Mouse (Mus musculus) Muller cell, postnatal 12 days (primary cell): ENCODE results near the gene Hes7.
"Not testable (repeated sequence)": the region's sequence is repeated elsewhere in the genome, so short reads cannot be mapped to it uniquely, and the experiment has no call there.

Source experiments
- DNase-seq: peaks from one replicate; pipeline ENCODE4 v3.0.0-alpha.2; 2015; ENCODE audit errors: inconsistent ontology term

Hes7 gene

GRCm38 (mm10) chr11:69088103-69088855 lies 31.9 kb upstream of the Hes7 start, which contains the start of gene Vamp2:
Gene Vamp2 (plus strand): TSS chr11:69088490.
- peak; percentile 95 for DNase-seq

GRCm38 (mm10) chr11:69088856-69089615 lies 31.2 kb upstream of the Hes7 start:
- DNase-seq = no peak

- DNase-seq = no peak
Observed at GRCm38 (mm10) chr11:69089616-69090290, 30.5 kb upstream of the Hes7 start.

- DNase-seq = no peak
Observed at GRCm38 (mm10) chr11:69090367-69090766, 29.8 kb upstream of the Hes7 start.

GRCm38 (mm10) chr11:69091566-69092385 lies 28.4 kb upstream of the Hes7 start:
- DNase-seq = no peak

GRCm38 (mm10) chr11:69092386-69092751 lies 27.8 kb upstream of the Hes7 start:
- DNase-seq = peak; percentile 60

- DNase-seq = no peak
Observed at GRCm38 (mm10) chr11:69092871-69093270, 27.3 kb upstream of the Hes7 start.

GRCm38 (mm10) chr11:69093856-69094255 lies 26.3 kb upstream of the Hes7 start:
- DNase-seq = not testable (repeated sequence)

- DNase-seq = peak; percentile 100
Observed at GRCm38 (mm10) chr11:69094697-69095429, 25.3 kb upstream of the Hes7 start, which contains the start of gene Per1. Gene Per1 (plus strand): TSS chr11:69095217.

GRCm38 (mm10) chr11:69095511-69096231 lies 24.5 kb upstream of the Hes7 start:
- DNase-seq = peak; percentile 69

- no peak for DNase-seq
Observed at GRCm38 (mm10) chr11:69096360-69096986, 23.7 kb upstream of the Hes7 start.

- peak; percentile 100 for DNase-seq
Observed at GRCm38 (mm10) chr11:69096987-69097900, 23.0 kb upstream of the Hes7 start.

- DNase-seq = no peak
Observed at GRCm38 (mm10) chr11:69098039-69098761, 22.0 kb upstream of the Hes7 start.

- DNase-seq = peak; percentile 100
Observed at GRCm38 (mm10) chr11:69098762-69099091, 21.5 kb upstream of the Hes7 start.

GRCm38 (mm10) chr11:69099177-69099914 lies 20.9 kb upstream of the Hes7 start:
- DNase-seq = no peak

- DNase-seq = peak; percentile 95
Observed at GRCm38 (mm10) chr11:69099915-69100345, 20.3 kb upstream of the Hes7 start.
